10 mouse cellular contexts compared by ENCODE assay signal in genomic region chr16:65497049-65497448, GRCm38 (mm10). TPM values are rescaled to one million over a fixed set of nuclear protein-coding genes. Genes with fewer than 3 reads are reported as not detected.
DNase-seq lines count a peak whose midpoint lies in the region; ATAC-seq and TF ChIP-seq lines count a peak whose summit lies in the region.
"Had no signal": no experiment of that assay in that cellular context is flagged by ENCODE, and none has a peak within 500 bp of the region (broad histone marks: within the 10 kb centered on the region; RNA-seq: fewer than 3 reads in every experiment).

No protein-coding gene starts in this region.

- H3K4me1 ChIP-seq in kidney, embryonic 14.5 days (ENCODE audit: control insufficient read depth, insufficient read depth, low read length) = no peaks in the 10 kb centered on the region
- H3K4me1 ChIP-seq in MEL (ENCODE audit: control insufficient read depth in 1 of 2, insufficient read depth in 2 of 2, low read length in 2 of 2) = no peaks in the 10 kb centered on the region
- H3K4me1 ChIP-seq: embryonic facial prominence, embryonic 12.5 days had no signal

- WGBS in kidney, embryonic 14.5 days = 45% methylated on average over 2 of the region's 2 CpGs

- H3K4me2 ChIP-seq in kidney, embryonic 14.5 days (replicated peaks; ENCODE audit: low read depth, low read length) = no peak overlapping the region
- H3K4me2 ChIP-seq: embryonic facial prominence, embryonic 12.5 days had no signal

- H3K9me3 ChIP-seq in kidney, embryonic 14.5 days (ENCODE audit: control insufficient read depth, low read length) = no peaks in the 10 kb centered on the region
- no peaks in the 10 kb centered on the region for H3K9me3 ChIP-seq in MEL (replicated peaks; ENCODE audit: insufficient read depth, low read length)
- H3K9me3 ChIP-seq: embryonic facial prominence, embryonic 12.5 days had no signal

- H3K9ac ChIP-seq in kidney, embryonic 14.5 days (ENCODE audit: low read depth, low read length) = no peak overlapping the region
- H3K9ac ChIP-seq in MEL (ENCODE audit: control insufficient read depth, low read depth, low read length, poor library complexity, severe bottlenecking) = no peak overlapping the region
- H3K9ac ChIP-seq: embryonic facial prominence, embryonic 12.5 days had no signal

- TF ChIP-seq POLR2A in MEL (IDR thresholded peaks at IDR 0.05; ENCODE audit: control insufficient read depth in 1 of 2, insufficient read depth in 1 of 2, low read depth in 1 of 2, low read length in 2 of 2, poor library complexity in 1 of 2) = no peak

- no peak for ATAC-seq in kidney, embryonic 14.5 days (ENCODE audit: low FRiP score, low TSS enrichment)

- peak; percentile 6 for DNase-seq in kidney, adult 18-20 months
- peak; percentile 47 for DNase-seq in A20 (ENCODE audit: low read depth, low spot score)
- peak; percentile 47 for DNase-seq in MEL (ENCODE audit: low read depth, low spot score)
- DNase-seq in embryo, embryonic 9.5 days (ENCODE audit: extremely low spot score) = peak; percentile 19
- peak; percentile 9 for DNase-seq in layer of hippocampus, adult 9-10 months (ENCODE audit: low spot score)
- DNase-seq in retina, adult 2 months (ENCODE audit: low read depth, low spot score) = peak; percentile 16
- no peak for DNase-seq in gastrocnemius, adult 8-10 months (ENCODE audit: low spot score in 2 of 2)

- H3K27ac ChIP-seq in kidney, embryonic 14.5 days (ENCODE audit: low read depth, low read length) = no peak overlapping the region
- no peak overlapping the region for H3K27ac ChIP-seq in MEL (ENCODE audit: control insufficient read depth, low read depth, low read length)
- H3K27ac ChIP-seq: embryonic facial prominence, embryonic 12.5 days had no signal

- no peak for TF ChIP-seq EP300 in MEL (IDR thresholded peaks at IDR 0.05; ENCODE audit: low read depth in 1 of 2, low read length in 2 of 2)

- no peak overlapping the region for H3K4me3 ChIP-seq in kidney, embryonic 14.5 days (ENCODE audit: low read length)
- H3K4me3 ChIP-seq in MEL (ENCODE audit: control insufficient read depth in 1 of 2, insufficient read depth in 1 of 2, low read depth in 2 of 2, low read length in 2 of 2) = no peak overlapping the region
- H3K4me3 ChIP-seq: embryonic facial prominence, embryonic 12.5 days had no signal

- peak; percentile 29 to 71 (median 35); a peak in 4 of 6 replicates for TF ChIP-seq CTCF in MEL (IDR thresholded peaks at IDR 0.05 in 2 of 3, conservative IDR thresholded peaks at IDR 0.05 in 1 of 3; ENCODE audit: control insufficient read depth in 1 of 3, insufficient read depth in 1 of 3, low read depth in 2 of 3, low read length in 3 of 3, poor library complexity in 1 of 3, severe bottlenecking in 1 of 3)

- H3K27me3 ChIP-seq in kidney, embryonic 14.5 days (ENCODE audit: control insufficient read depth, insufficient read depth, low read length) = no peaks in the 10 kb centered on the region
- no peaks in the 10 kb centered on the region for H3K27me3 ChIP-seq in MEL (ENCODE audit: control insufficient read depth in 1 of 2, insufficient read depth in 2 of 2, low read length in 2 of 2)
- H3K27me3 ChIP-seq: embryonic facial prominence, embryonic 12.5 days had no signal

- TF ChIP-seq RAD21 in MEL (IDR thresholded peaks at IDR 0.05; ENCODE audit: low read depth, low read length) = peak; percentile 72

- H3K79me2 ChIP-seq in MEL (ENCODE audit: control insufficient read depth, insufficient read depth, low read length, poor library complexity) = no peaks in the 10 kb centered on the region

- H3K36me3 ChIP-seq in kidney, embryonic 14.5 days (ENCODE audit: control insufficient read depth, insufficient read depth, low read length) = no peaks in the 10 kb centered on the region
- H3K36me3 ChIP-seq in MEL (ENCODE audit: control insufficient read depth in 1 of 2, insufficient read depth in 2 of 2, low read length in 2 of 2) = no peaks in the 10 kb centered on the region
- H3K36me3 ChIP-seq: embryonic facial prominence, embryonic 12.5 days had no signal

TF ChIP-seq in MEL, 35 proteins besides CTCF, POLR2A, EP300 and RAD21:
- peak; percentile 71 for TF ChIP-seq SMC3 (IDR thresholded peaks at IDR 0.05; ENCODE audit: low read depth, low read length)
- TF ChIP-seq RCOR1 (IDR thresholded peaks at IDR 0.05; ENCODE audit: low read depth, low read length) = no peak
- TF ChIP-seq ZC3H11A (IDR thresholded peaks at IDR 0.05; ENCODE audit: low read depth, low read length) = peak; percentile 58
- TF ChIP-seq CHD2 (IDR thresholded peaks at IDR 0.05; ENCODE audit: low read length) = no peak
- no peak for TF ChIP-seq MXI1 (IDR thresholded peaks at IDR 0.05; ENCODE audit: low read depth, low read length)
- no peak for TF ChIP-seq CHD1 (IDR thresholded peaks at IDR 0.05; ENCODE audit: low read depth, low read length)
- TF ChIP-seq POLR2AphosphoS5 (IDR thresholded peaks at IDR 0.05; ENCODE audit: borderline replicate concordance, low read depth, low read length) = no peak
- no peak for TF ChIP-seq MAX (IDR thresholded peaks at IDR 0.05; ENCODE audit: low read length)
- TF ChIP-seq TBP (IDR thresholded peaks at IDR 0.05; ENCODE audit: low read depth, low read length) = no peak
- TF ChIP-seq E2F4 (IDR thresholded peaks at IDR 0.05; ENCODE audit: borderline replicate concordance, low read depth, low read length) = no peak
TF ChIP-seq in MEL: peak in this region for 2.

RNA-seq across cellular contexts. Expression of gene Pou1f1, which starts 23.3 kb away (rescaled TPM):
- not detected in 2 replicates for polyA plus RNA-seq in kidney, embryonic 14.5 days (2014; fragmentation: Nextera tagmentation; extraction: Ambion mirVana)
- not detected in 2 replicates for total RNA-seq in MEL (2012; rRNA removed)
- not detected for polyA plus RNA-seq in MEL (2012; ENCODE audit: insufficient read depth in 1 of 2, insufficient read length in 2 of 2, low read depth in 1 of 2, low replicate concordance in 2 of 2, missing spikeins in 1 of 2)
- not detected for total RNA-seq in gastrocnemius, adult 8-10 months (2022)
- total RNA-seq: layer of hippocampus, postnatal 25 days had no signal

Comparison
In these comparisons a context has a peak if more than half of its experiments do, and no peak if none do; other contexts are left out.
1. DNase-seq: peak in kidney, adult 18-20 months (single experiment), A20 (single experiment), MEL (single experiment), embryo, embryonic 9.5 days (single experiment), layer of hippocampus, adult 9-10 months (single experiment) and retina, adult 2 months (single experiment); none in gastrocnemius, adult 8-10 months (0 of 2).